19 mouse cellular contexts compared by ENCODE assay signal in the genomic region with DNA sequence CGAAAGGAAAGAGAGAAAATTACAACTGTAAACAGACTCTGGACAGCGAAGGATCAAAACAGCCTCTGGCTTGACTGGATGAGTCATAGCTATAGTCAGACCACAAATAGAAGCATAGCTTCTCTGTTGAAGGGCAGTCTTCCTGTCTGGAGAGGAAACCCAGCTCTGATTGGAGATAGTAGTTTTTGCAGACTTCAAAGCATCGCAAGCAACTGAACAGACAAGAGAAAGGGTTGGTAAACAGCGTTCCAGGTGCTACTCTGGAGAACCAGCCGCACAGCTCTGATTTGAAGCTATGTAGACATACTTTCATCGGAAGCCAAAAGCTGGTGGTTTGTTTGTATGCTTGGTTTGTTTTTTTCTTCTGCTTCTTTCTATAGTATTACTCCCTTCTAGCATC. TPM values are rescaled to one million over a fixed set of nuclear protein-coding genes. Genes with fewer than 3 reads are reported as not detected.
DNase-seq lines count a peak whose midpoint lies in the region; ATAC-seq and TF ChIP-seq lines count a peak whose summit lies in the region.
"Had no signal": no experiment of that assay in that cellular context is flagged by ENCODE, and none has a peak within 500 bp of the region (broad histone marks: within the 10 kb centered on the region; RNA-seq: fewer than 3 reads in every experiment).

No protein-coding gene starts in this region.

- H3K4me1 ChIP-seq in thymus, adult 2 months (replicated peaks; ENCODE audit: control insufficient read depth, insufficient read depth, low read length): peaks cover 10% of the 10 kb centered on the region
- peaks cover 10% of the 10 kb centered on the region; the same call in 1 of the 2 replicates for H3K4me1 ChIP-seq in embryonic facial prominence, embryonic 15.5 days
- H3K4me1 ChIP-seq: forebrain, embryonic 15.5 days had no signal

- H3K9ac ChIP-seq in embryonic facial prominence, embryonic 15.5 days: no peak overlapping the region
- H3K9ac ChIP-seq: forebrain, embryonic 15.5 days; hindbrain, embryonic 14.5 days; lung, embryonic 14.5 days had no signal

- H3K4me3 ChIP-seq in thymus, adult 2 months (ENCODE audit: control insufficient read depth, insufficient read depth, low read length): no peak overlapping the region
- no peak overlapping the region for H3K4me3 ChIP-seq in embryonic facial prominence, embryonic 15.5 days (replicated peaks)
- H3K4me3 ChIP-seq: forebrain, embryonic 15.5 days; left cerebral cortex, adult 2 months had no signal

- H3K4me2 ChIP-seq in embryonic facial prominence, embryonic 15.5 days (replicated peaks): no peak overlapping the region
- H3K4me2 ChIP-seq: forebrain, embryonic 15.5 days; hindbrain, embryonic 14.5 days; lung, embryonic 14.5 days had no signal

- TF ChIP-seq CTCF in thymus, adult 2 months (IDR thresholded peaks at IDR 0.05; ENCODE audit: borderline replicate concordance, control insufficient read depth, extremely low read depth, insufficient read depth, low read length, poor library complexity): no peak

- TF ChIP-seq POLR2A in thymus, adult 2 months (IDR thresholded peaks at IDR 0.05; ENCODE audit: control insufficient read depth, extremely low read depth, insufficient read depth, low read length, poor library complexity): no peak

- no peaks in the 10 kb centered on the region for H3K9me3 ChIP-seq in embryonic facial prominence, embryonic 15.5 days (replicated peaks)
- H3K9me3 ChIP-seq: forebrain, embryonic 15.5 days had no signal

- no peaks in the 10 kb centered on the region for H3K36me3 ChIP-seq in thymus, adult 2 months (ENCODE audit: control insufficient read depth, insufficient read depth, low read length)
- H3K36me3 ChIP-seq in embryonic facial prominence, embryonic 15.5 days: no peaks in the 10 kb centered on the region
- H3K36me3 ChIP-seq: forebrain, embryonic 15.5 days had no signal

- DNase-seq in adrenal gland, postnatal 14 days: peak; percentile 9
- DNase-seq in adrenal gland, adult 8-10 months: no peak
- DNase-seq in thymus, postnatal 14 days: peak; percentile 17
- DNase-seq in thymus, adult 2 months: no peak
- DNase-seq in right cerebral cortex, postnatal 25 days: no peak
- no peak for DNase-seq in B cell, adult 2 months
- DNase-seq in MN1 (ENCODE audit: low spot score): no peak
- DNase-seq: adrenal gland, postnatal 36 days; gastrocnemius, postnatal 14 days; kidney, adult 2 months; lung, embryonic 14.5 days; right cerebral cortex, postnatal 14 days had no signal

- WGBS in thymus, adult 2 months: 5% methylated on average over 6 of the region's 6 CpGs
- WGBS in embryonic facial prominence, embryonic 15.5 days: 38% methylated on average over 6 of the region's 6 CpGs

- 0 out of 2 replicates have a peak, but pooled peaks have one; percentile 7 for ATAC-seq in embryonic facial prominence, embryonic 15.5 days (ENCODE audit: insufficient number of reproducible peaks, low FRiP score, low TSS enrichment, low read depth)
- ATAC-seq: forebrain, embryonic 15.5 days had no signal

- no peak overlapping the region for H3K27ac ChIP-seq in thymus, adult 2 months (ENCODE audit: control insufficient read depth, insufficient read depth, low read length)
- peak overlapping the region; percentile 66; the same call in 1 of the 2 replicates for H3K27ac ChIP-seq in embryonic facial prominence, embryonic 15.5 days (replicated peaks)
- H3K27ac ChIP-seq: forebrain, embryonic 15.5 days; hindbrain, embryonic 14.5 days; left cerebral cortex, adult 2 months had no signal

- H3K27me3 ChIP-seq in thymus, adult 2 months (ENCODE audit: control insufficient read depth, insufficient read depth, low read length): no peaks in the 10 kb centered on the region
- H3K27me3 ChIP-seq in embryonic facial prominence, embryonic 15.5 days: no peaks in the 10 kb centered on the region
- H3K27me3 ChIP-seq: forebrain, embryonic 15.5 days had no signal

RNA-seq across cellular contexts. Expression of gene Tprg, which starts 37.7 kb away (rescaled TPM):
- total RNA-seq in adrenal gland, postnatal 14 days (2021): not detected in 2 replicates
- not detected for total RNA-seq in adrenal gland, adult 8-10 months (2022)
- 0.15 TPM in 1 of 2 replicates, not detected in the other for polyA plus RNA-seq in thymus, adult 2 months (2012; rRNA removed)
- 10.5 and 12.2 TPM in 2 replicates for polyA plus RNA-seq in embryonic facial prominence, embryonic 15.5 days (2015; fragmentation: Nextera tagmentation; extraction: Ambion mirVana)
- total RNA-seq: adrenal gland, postnatal 36 days; gastrocnemius, postnatal 14 days; left cerebral cortex, adult 2 months had no signal
- polyA plus RNA-seq: cortical plate, adult 2 months; forebrain, embryonic 15.5 days; heart, embryonic 14.5 days; hindbrain, embryonic 14.5 days; large intestine, adult 2 months had no signal

Comparison
In these comparisons a context has a peak if more than half of its experiments do, and no peak if none do; other contexts are left out.
1. DNase-seq: peak in adrenal gland, postnatal 14 days (single experiment) and thymus, postnatal 14 days (single experiment); none in adrenal gland, adult 8-10 months (single experiment), thymus, adult 2 months (single experiment), right cerebral cortex, postnatal 25 days (single experiment), B cell, adult 2 months (0 of 2) and MN1 (single experiment).